Mouse (Mus musculus) c-Kit-negative CD71-positive TER-119-positive erythroid progenitor cells, embryonic 14.5 days (primary cell): ENCODE measurements around the gene Arid1a.

Experiments
- DNase-seq: peaks from one replicate; pipeline ENCODE4 v3.0.0-alpha.2; 2013; ENCODE audit warnings: low read depth, low spot score

Arid1a gene

GRCm38 (mm10) chr4:133756514-133757268 lies at the start of gene Arid1a:
TSS of gene Arid1a (minus strand) at chr4:133756769.
- peak; percentile 87 for DNase-seq

GRCm38 (mm10) chr4:133804401-133805263 lies 48.1 kb upstream of the Arid1a start:
- no peak for DNase-seq

GRCm38 (mm10) chr4:133800589-133800988 lies 44.0 kb upstream of the Arid1a start:
- no peak for DNase-seq

GRCm38 (mm10) chr4:133793269-133793668 lies 36.7 kb upstream of the Arid1a start:
- DNase-seq, result no peak

GRCm38 (mm10) chr4:133774570-133775554 lies 18.3 kb upstream of the Arid1a start:
- no peak for DNase-seq

- no peak for DNase-seq
Measured at GRCm38 (mm10) chr4:133769157-133769556, 12.6 kb upstream of the Arid1a start.

GRCm38 (mm10) chr4:133763112-133763511 lies 6.5 kb upstream of the Arid1a start:
- DNase-seq, result no peak

- DNase-seq, result no peak
Measured at GRCm38 (mm10) chr4:133759659-133760058, 3.1 kb upstream of the Arid1a start.

- peak; percentile 78 for DNase-seq
Measured at GRCm38 (mm10) chr4:133757269-133757835, 783 bp upstream of the Arid1a start.

GRCm38 (mm10) chr4:133755861-133756371 lies 653 bp downstream of the Arid1a start:
- no peak for DNase-seq

GRCm38 (mm10) chr4:133754871-133755765 lies 1.5 kb downstream of the Arid1a start:
- no peak for DNase-seq

GRCm38 (mm10) chr4:133754238-133754637 lies 2.3 kb downstream of the Arid1a start:
- DNase-seq, result peak; percentile 89

GRCm38 (mm10) chr4:133753375-133754190 lies 3.0 kb downstream of the Arid1a start:
- peak; percentile 37 for DNase-seq

GRCm38 (mm10) chr4:133752449-133753374 lies 3.9 kb downstream of the Arid1a start:
- peak; percentile 46 for DNase-seq

- peak; percentile 69 for DNase-seq
Measured at GRCm38 (mm10) chr4:133751521-133752448, 4.8 kb downstream of the Arid1a start.

- DNase-seq, result no peak
Measured at GRCm38 (mm10) chr4:133750184-133750775, 6.3 kb downstream of the Arid1a start.
